Mouse (Mus musculus): ENCODE results near the gene Gnaq.

DNA sequence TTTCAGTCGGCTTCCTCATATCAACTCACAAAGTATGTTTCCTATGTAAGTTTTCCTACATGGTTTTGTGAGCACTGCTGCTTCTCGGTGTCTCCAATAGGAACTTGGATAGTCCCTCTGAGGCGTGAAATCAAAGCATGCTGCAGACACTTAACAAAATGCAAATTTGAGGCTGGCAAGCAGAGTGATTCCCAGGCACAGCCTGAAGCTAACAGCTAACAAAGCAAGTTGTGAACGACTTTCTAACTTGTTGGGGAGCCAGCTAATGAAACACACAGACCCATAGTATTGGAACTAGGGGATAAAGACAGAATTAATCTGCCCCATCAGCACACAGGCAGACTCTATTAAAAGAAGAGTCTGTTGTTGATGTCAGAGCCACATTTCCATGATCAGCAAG lies 47.4 kb upstream of the Gnaq start:
- no peak for TF ChIP-seq GATA1 (IDR thresholded peaks at IDR 0.05; ENCODE audit: low read length)
- no peak for TF ChIP-seq TAL1 (IDR thresholded peaks at IDR 0.05; ENCODE audit: low read length)

Data from erythroblast, embryonic 14.5 days (primary cell).